Mouse (Mus musculus): ENCODE results near the gene Ttc30a1.
"Not testable (repeated sequence)": the region's sequence is repeated elsewhere in the genome, so short reads cannot be mapped to it uniquely, and the experiment has no call there.

The Ttc30a1 gene

DNA sequence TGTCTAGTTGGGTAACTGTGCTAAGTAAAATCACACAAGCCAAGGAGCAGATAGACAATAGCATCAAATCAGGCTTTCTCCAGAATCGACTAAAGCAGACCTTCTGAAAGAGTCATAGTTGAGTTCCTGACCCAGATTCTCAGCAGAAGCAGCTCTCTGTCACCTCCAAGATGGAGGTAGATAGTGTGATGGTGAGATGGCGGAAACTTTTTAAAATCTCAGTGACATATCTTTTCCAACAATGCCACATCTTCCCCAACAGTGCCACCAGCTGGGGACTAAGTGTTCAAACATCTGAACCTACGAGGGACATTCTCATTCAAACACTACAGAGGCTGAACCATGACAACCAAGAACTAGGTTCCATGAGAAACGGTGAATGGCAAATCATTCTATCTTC, 859 bp upstream of the Ttc30a1 start:
- no peak for DNase-seq

DNA sequence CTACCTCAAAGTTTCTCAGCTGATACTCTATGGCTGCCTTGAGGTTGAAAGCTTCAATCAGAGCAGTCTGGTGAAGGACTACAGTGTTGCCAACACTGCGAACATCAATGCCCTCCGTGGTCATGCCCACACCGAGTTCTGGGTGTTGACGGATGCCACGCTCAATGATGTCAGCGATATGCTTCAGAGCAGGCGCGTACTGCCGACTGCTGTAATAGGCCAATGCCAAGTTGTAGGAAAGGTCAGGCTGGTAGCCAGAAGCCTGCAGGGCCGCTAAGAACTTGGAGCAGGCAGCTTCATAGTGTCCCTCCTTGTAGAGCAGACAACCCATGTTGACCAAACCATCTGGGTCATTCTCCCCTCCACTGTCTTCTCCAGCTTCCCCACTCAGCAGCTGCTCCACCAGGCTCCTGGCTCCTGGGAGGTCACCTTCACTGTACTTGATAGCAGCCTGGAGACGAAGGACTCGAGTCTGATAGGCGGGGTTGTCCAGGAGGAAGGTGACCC, 781 bp downstream of the Ttc30a1 start:
- DNase-seq, result not testable (repeated sequence)

DNA sequence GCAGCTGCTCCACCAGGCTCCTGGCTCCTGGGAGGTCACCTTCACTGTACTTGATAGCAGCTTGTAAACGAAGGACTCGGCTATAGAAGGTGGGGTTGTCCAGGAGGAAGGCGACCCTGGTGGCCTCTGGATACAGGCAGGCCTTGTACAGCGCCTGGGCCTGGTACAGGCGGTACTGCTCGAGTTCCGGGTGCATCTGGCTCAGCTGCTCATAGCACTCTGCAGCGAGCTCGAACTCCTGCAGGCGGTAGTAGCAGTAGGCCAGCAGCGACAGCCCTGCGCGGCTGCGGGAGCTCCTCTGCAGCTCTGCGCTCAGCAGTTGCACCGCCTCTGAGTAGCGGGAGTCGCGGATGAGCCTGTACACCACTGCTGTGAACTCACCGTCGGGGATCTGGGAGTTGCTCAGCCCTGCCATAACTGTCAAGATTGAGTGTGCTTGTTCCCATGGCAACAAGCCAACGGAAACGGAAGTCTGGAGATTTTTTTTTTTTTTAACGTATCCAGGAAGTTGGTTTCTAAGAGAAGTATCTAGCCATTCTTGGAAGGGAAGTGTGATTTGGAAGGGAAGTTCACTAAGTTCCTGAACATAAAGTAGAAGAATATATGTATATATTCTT, 3.9 kb downstream of the Ttc30a1 start, which contains the start of gene Ttc30a2:
TSS of gene Ttc30a2 (minus strand) at position 419 of the 617 bp plus-strand sequence.
- peak; percentile 61 for DNase-seq

DNA sequence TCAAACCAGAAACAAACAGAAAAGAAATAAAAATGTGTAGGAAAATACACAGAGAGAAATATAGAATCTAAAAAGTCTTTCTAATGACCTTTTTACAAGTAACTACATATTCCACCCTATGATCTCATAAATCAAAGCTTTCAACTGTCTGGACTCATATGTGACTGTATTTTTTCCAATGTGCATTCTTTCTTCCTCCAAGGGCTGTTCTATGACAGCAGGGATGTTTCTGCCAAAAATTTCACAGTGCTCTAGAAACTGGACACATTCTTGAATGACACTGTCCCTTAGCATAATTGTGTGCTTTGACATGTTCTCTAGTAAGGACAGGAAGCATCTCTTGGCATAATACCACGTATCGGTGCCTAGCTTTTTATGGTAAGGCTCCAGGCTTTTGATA, 5.7 kb downstream of the Ttc30a1 start:
- DNase-seq, result not testable (repeated sequence)

DNA sequence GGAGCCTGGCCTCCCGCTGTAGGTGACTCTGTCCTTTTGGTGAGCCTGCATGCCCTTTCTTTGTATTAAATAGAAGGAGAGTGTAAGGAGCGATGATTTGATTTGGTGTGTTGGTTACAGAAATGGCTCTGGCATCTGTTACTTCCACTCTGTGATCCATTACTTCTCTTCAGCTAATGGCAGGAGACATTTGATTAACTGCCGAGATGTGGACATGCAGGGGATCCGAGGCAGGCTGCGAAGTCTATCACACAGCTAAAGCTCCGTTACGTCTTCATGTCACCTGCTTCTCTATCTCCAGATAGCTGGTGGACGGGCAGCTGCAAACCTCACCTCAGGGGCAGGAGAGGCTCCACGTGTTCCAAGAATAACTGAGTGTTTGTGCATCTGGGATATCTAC, 7.6 kb downstream of the Ttc30a1 start:
- DNase-seq, result no peak

DNA sequence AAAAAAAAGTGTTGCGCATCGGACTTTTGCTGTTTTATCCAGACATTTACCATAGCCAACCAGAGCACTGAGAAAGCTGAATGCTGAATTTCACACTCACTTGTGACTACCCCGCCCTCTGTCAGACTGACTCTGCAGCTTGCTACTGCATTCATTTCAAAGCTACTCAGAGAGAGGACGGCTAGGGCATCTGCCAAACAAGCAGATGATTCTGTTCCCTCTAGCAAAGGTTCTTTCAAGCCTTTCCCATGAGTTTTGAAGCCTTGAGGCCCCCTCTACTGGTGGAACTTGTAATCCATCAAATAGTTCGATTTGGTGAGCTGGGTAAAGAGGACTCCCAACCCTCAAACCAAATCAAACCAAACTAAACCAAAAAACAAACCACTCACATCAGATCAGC, 16.8 kb downstream of the Ttc30a1 start:
- peak; percentile 75 for DNase-seq

DNA sequence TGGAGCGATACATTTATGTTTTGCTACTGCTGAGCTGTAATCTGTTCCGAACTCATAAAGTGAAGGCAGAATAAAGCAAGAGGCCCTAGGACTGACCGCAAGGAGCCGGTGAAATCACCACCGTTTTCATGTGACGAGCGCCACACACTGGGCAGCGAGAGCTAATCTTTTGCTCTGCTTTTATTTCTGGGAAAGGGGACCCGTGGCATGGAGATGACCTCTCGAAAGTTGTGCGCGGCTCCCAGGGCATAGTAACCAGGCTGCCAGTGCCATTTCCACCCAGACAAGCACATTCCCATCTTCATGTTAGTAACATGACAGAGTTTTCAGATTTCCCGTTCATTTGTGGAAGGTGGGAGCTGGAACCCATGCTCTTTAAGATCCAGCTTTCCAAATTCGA, 17.3 kb downstream of the Ttc30a1 start:
- DNase-seq, result peak; percentile 61

DNA sequence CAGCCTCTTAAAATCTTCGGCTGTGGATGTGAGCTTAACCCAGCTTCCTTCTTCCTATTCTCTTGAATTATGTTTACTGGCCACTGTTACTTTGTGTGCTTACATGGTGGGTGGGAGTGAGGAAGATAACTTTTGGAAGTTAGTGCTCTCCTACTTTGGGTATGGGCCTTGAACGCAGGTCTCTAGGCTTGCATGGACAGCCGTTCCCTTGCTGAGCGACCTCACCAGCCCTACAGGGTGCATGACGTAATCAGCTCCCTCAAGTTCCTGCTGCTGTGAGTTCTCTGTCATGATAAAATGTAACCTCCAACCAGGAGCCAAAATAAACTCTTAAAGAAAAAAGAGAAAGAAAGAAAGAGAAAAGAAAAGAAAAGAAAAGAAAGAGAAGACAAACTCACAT, 17.7 kb downstream of the Ttc30a1 start:
- DNase-seq, result no peak

DNA sequence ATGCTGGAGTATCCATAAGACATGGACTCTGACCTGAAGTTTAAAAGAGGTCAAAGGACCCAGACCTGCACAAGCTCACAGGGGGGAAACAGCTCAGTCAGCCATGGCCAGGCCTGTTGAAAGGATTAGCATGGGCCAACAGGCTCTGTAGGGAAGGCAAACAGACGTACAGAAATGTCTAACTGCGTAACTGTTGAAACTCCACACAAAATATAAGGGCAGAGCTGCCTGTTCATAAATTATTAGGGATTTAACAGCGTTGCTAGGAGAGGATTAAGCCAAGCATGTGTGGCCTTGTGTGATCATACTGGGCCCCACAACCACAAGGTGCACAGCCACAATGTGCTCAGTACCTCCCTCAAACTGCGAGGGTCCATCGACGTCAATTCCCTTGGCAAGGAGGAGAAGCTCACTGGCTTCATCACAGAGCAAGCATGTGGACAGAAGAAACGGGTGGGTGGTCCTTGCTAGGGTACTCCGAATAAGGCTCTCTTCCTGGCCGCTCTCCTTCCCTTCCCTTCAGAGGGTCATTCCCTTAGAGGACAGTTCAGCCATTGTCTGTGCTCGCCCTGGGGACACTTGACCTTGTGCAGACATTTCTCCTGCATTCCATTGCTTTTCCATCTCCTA, 18.4 kb downstream of the Ttc30a1 start:
- DNase-seq, result no peak

DNA sequence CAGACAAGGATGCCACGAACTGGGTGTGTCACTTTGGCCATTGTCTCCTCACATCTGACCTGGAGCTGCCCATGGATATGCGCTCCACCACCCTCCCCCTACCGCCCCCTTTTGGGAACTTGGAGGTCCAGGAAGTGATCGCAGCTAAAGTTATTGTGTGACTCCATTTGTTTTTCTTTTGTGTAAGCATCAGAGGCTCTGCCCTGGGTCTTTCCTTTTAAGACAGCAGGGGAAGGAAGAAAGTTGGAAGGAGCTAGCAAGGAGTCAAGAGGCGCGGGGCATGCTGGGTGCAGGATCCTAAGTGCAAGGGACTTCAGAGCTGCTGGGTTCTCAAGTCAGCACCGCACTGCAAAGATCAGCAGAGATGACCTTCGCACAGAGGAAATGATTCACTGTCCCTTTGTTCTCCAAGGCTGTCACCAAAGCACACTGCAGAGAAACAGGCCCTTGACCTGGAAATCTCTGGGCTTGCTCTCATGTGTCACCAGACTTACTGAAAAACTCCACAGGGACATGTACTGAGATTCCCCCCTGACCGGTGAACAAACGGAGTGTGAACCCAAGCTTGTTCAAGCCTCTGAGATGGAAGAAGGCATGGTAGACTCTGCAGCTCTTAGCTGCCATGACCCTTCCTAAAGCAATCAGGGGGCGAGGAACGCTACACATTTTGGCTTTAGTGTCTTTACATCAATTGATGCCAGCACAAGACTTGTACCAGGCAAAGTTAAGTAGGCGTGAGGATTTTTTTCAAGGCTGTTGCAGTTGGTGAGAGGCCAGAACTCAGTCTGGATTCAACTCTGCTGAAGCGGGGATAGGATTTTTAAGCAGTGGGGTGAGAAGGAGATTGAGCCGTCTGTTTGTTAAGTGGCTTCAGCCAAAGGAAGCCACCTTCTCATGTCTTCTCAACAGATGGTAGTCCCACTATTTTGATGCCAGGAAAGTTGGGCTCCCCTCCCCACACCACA, 21.1 kb downstream of the Ttc30a1 start:
- peak; percentile 43 for DNase-seq

DNA sequence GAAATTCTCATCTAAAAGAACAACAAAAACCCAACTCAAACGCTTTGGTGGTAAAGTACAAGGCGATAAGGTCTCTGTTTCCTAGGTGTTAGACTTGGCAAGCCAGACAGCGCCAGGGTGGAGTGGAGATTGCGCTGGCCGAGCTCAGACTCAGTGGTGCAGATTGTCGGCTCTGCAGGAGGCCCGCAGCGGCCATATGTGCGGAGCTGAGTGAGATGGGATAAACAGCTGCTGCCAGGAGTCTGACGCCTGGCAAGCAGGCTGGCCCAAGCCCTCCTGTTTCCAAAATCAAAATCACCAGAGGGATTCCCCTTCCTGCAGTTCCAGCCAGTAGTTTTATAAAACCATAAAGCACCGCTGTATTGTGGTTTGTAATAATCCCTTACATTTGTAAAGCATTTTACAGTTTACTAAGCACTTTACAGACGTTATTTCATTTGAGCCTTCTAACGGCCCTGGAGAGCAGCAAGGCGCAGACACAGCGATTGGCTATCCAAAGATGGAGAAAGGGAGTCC, 21.9 kb downstream of the Ttc30a1 start:
- no peak for DNase-seq

DNA sequence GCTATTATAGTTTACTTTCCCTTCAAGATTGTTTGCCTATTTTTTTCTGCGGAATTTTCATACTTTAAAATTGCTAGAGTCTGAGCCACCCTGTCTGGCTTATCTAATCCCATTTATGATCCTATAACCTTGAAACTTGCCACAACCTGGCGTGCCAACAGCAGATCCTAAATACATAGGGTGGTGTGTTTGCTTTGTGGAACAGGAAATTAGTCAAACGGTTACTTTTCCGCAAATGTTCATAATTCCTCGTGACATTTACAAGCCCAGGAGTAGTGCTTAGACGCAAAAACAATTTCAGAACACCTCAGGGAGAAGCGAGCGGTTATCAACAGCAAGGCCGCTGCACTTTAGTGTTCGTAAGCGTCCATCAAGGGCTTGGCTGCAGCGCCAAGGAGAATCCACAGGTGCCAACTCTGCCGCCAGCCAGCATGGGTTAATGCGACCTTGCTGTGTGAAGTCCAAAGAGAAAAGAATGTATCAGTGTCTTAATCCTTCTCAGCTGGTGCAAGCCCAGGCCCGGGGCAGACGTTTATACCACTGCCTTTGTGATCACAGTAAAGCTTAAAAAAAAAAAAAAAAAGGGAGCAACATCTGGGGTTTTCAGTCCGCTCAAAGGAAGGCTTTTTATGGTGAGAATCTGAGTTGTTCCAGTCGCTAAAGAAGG, 22.5 kb downstream of the Ttc30a1 start:
- DNase-seq, result no peak

DNA sequence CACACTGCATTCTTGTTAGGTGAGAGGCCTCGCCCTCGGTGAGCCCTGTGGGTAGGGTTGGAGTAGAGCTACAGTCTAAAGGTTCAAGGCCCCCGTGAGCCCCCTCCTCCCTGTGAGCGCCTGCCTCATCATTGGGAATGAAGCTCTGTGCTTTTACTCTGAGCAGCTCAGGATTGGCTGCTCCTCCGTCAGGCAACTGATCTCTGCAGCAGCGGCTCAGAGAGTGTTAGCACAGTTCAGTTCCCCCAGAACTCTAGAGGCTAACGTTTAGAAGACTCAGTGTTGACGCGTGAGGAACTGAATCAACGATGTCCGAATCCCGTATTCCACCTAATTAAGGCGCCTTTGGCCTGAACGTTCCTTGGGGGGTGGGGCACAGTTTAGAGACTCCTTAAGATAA, 26.1 kb downstream of the Ttc30a1 start:
- no peak for DNase-seq

DNA sequence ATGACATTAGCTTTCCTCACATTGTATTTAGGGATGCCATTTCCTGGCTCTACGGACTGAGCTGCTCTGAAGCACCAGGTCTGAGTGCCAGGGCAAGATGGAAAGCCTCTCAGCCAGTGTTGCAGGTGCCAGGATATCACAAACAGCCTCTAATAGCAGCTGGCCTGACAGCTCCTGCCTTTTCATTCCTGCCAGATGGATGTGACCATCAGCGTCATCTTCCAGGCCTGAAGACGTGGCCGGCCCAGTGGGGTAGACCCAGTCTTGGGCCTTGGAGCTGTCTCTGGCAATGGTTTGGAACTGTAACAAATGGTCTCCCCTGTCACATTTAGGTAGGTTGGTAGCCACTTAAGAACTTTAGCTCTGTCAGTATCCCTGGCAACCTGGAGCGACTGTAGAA, 28.4 kb downstream of the Ttc30a1 start:
- DNase-seq, result no peak

DNA sequence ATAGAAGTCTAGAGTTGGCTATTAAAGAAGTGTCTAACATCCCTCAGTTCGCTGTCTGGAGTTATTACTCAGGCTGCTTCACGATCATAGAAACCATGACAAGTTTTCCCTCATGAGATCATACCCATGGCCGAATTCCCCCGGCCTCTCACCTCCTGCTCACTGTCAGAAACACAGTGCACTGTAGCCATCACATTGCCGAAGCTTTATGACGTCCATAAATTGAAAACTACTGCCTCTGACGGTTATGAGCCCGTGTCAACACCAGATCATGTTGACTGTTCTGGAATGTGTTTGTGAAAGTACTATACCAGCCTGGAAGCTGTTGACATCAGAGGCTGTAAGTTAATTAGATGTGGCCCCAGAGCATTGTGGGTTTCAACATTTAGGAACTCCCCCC, 31.1 kb downstream of the Ttc30a1 start:
- no peak for DNase-seq

DNA sequence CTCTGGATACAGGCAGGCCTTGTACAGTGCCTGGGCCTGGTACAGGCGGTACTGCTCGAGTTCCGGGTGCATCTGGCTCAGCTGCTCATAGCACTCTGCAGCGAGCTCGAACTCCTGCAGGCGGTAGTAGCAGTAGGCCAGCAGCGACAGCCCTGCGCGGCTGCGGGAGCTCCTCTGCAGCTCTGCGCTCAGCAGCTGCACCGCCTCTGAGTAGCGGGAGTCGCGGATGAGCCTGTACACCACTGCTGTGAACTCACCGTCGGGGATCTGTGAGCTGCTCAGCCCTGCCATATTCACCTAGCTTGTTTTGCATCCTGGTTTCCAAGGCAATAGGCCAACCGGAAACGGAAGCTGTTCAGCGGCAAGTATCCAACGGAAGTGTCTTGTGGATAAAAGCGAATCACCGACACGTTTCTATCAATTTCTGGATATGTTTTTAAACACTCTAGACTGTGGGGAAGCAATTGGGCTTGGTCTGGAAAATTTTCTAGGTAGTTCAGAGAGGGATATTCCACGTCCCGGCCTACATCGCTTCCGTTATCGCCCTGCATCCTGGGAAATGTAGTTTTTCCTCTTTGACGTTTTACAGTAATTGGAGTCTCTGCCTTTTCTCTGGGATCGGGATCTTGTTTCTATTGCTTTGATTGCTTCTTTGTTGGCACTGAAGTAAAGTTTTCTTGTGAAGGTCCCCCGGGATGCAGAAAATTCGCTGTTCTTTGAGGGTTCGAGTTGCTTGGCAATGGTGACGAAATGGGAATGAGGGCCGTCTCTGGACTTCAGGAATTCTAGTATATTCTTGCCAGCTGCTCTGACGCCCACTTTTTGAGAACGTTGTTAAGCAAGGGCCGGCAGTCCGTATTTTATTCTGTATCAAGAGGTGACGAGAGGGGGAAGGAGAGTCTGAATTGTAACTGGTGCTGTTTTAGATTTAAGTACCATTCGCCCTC, 43.4 kb downstream of the Ttc30a1 start, which contains the start of gene Ttc30b:
TSS of gene Ttc30b (minus strand) at position 469 of the 947 bp plus-strand sequence.
- peak; percentile 88 for DNase-seq

DNA sequence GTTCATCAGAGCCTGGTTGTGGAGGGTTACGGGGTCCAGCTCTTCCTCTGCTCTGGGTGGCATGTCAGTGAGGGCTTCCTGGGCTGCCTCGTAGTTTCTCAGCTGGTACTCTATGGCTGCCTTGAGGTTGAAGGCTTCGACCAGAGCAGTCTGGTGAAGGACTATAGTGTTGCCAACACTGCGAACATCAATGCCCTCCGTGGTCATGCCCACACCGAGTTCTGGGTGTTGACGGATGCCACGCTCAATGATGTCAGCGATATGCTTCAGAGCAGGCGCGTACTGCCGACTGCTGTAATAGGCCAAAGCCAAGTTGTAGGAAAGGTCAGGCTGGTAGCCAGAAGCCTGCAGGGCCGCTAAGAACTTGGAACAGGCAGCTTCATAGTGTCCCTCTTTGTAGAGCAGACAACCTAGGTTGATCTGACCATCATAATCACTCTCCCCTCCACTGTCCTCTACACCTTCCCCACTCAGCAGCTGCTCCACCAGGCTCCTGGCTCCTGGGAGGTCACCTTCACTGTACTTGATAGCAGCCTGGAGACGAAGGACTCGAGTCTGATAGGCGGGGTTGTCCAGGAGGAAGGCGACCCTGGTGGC, 44.1 kb downstream of the Ttc30a1 start:
- peak; percentile 16 for DNase-seq

DNA sequence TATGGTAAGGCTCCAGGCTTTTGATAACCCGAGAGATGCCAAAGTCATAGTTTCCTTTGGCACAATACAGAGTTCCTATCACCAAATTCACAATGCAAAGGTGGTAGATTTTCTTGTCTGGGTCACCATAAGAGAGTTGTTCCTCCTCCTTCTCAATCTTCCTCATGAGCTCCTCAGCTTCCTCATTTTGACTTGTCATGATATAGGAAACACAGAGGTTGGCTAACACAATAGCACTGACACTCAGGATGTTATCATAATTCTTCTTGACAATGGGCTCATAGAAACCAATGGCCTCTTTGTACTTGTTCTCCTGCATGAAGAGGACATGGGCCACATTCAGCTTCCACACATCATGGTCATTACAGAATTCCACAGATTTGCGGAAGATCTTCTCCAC, 45.1 kb downstream of the Ttc30a1 start:
- not testable (repeated sequence) for DNase-seq

DNA sequence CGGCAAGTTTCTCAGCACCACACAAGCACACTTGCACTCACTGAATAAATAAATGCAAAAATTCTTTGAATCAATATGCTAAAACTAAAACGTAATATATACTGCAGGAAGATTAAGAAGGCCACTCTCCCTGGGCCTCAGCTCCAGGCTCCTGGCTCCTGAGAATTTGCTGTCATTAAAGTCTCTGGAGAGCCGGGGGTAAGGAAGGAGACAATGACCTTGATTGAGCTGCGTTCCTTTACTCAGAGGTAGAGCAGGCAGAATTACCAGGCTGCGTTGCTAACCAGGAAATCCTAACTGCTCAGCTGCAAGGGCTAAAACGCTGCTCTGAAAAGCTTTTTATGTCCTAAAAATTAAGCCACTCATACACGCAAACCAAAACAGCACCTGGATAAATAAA, 48.2 kb downstream of the Ttc30a1 start:
- no peak for DNase-seq

DNA sequence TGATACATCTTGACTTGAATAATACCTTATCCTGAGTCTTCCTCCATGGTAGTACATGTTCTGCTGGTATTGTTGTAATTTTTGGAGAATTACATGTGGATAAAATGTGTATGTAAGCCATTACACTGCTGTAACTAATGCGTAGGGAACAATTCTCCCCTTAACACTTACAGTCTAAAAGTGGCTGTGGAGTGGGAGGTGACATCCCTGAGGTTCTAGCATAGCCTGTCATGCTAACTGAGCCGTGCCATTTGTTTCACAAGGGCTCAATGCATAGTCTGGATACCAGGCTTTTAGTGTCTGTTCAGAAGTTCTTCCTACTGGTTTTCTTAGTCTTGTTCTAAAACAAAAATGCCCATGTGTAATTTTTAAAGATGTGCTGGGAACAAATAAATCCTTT, 50.8 kb downstream of the Ttc30a1 start:
- DNase-seq, result no peak
